Mouse (Mus musculus) limb, embryonic 11.5 days (tissue): ENCODE results near the gene Egfr. TPM values are rescaled to one million over a fixed set of nuclear protein-coding genes. Genes with fewer than 3 reads are reported as not detected.
A peak's percentile ranks its signal among the peaks of the same experiment; 100 is the strongest.

Experiments
- ATAC-seq: fragments of 200-750 bp; cut with Nextera tagmentation; 2 replicates; pipeline ENCODE4 v1.8.0; 2017; ENCODE audit warnings: low read depth; ENCODE audit not compliant: insufficient number of reproducible peaks, low FRiP score, low TSS enrichment
- DNase-seq: peaks from one replicate; pipeline ENCODE4 v3.0.0-alpha.2; 2015; ENCODE audit warnings: low spot score
- H3K27ac ChIP-seq: fragments of 300-500 bp; sonication (generic); replicated peaks from 2 replicates; pipeline ENCODE4 v1.5.1; 2014; ENCODE audit warnings: low read depth, mild to moderate bottlenecking, low read length
- H3K27me3 ChIP-seq: fragments of 300-500 bp; sonication (generic); 2 replicates; pipeline ENCODE4 v1.6.1; 2014; ENCODE audit warnings: mild to moderate bottlenecking, low read length, mixed read lengths; ENCODE audit not compliant: control insufficient read depth, insufficient read depth
- H3K36me3 ChIP-seq: fragments of 300-500 bp; sonication (generic); 2 replicates; pipeline ENCODE4 v1.6.1; 2014; ENCODE audit warnings: mild to moderate bottlenecking, low read length, moderate library complexity, mixed read lengths; ENCODE audit not compliant: control insufficient read depth, insufficient read depth
- H3K4me1 ChIP-seq: fragments of 300-500 bp; sonication (generic); 2 replicates; pipeline ENCODE4 v1.6.1; 2014; ENCODE audit warnings: low read length, mixed read lengths; ENCODE audit not compliant: control insufficient read depth, insufficient read depth
- H3K4me2 ChIP-seq: fragments of 300-500 bp; sonication (generic); 2 replicates; pipeline ENCODE4 v1.6.1; 2014; ENCODE audit warnings: low read depth, mild to moderate bottlenecking, moderate library complexity; ENCODE audit not compliant: severe bottlenecking
- H3K4me3 ChIP-seq: fragments of 300-500 bp; sonication (generic); 2 replicates; pipeline ENCODE4 v1.5.1; 2014; ENCODE audit warnings: low read depth, low read length
- H3K9ac ChIP-seq: fragments of 300-500 bp; sonication (generic); 2 replicates; pipeline ENCODE4 v1.6.1; 2014; ENCODE audit warnings: mild to moderate bottlenecking, low read length
- H3K9me3 ChIP-seq: fragments of 300-500 bp; sonication (generic); 2 replicates; pipeline ENCODE4 v1.6.1; 2016; ENCODE audit warnings: low read length; ENCODE audit not compliant: control insufficient read depth
- WGBS: fragments of 180-500 bp; shearing (Covaris S2); extraction: QIAGEN DNeasy Blood & Tissue Kit; methylation state at CpG from one replicate; pipeline ENCODE4 v1.1.7; 2014; 5-methylcytosine and 5-hydroxymethylcytosine counted together
- polyA plus RNA-seq: library from polyadenylated mRNA; unstranded; fragments of >200 nt; fragmentation: Nextera tagmentation; extraction: Ambion mirVana; gene quantifications from 2 replicates; pipeline ENCODE4 v1.2.1, GENCODE M21; 2014

The Egfr gene
- 2.6 and 2.7 TPM in 2 replicates for polyA plus RNA-seq

GRCm38 (mm10) chr11:16752007-16752348 lies at the start of gene Egfr:
Egfr (plus strand) TSS chr11:16752203.
- H3K4me1 ChIP-seq: no peaks in the 10 kb centered on the region
- H3K27me3 ChIP-seq: peaks cover 32% of the 10 kb centered on the region
- H3K9ac ChIP-seq: peak within 1 kb of the TSS; percentile 52; the same call in 1 of the 2 replicates
- H3K4me3 ChIP-seq: peak within 1 kb of the TSS; percentile 53
- peak; percentile 80 for ATAC-seq
- no peaks in the 10 kb centered on the region for H3K9me3 ChIP-seq
- no peak for DNase-seq
- WGBS: 0% methylated on average over 21 of the region's 21 CpGs
- peak within 1 kb of the TSS; percentile 92 for H3K4me2 ChIP-seq
- H3K36me3 ChIP-seq: no peaks in the 10 kb centered on the region
- H3K27ac ChIP-seq: no peak within 1 kb of the TSS

GRCm38 (mm10) chr11:16703221-16703620 lies 48.8 kb upstream of the Egfr start:
- ATAC-seq: no peak
- H3K9ac ChIP-seq: no peak overlapping the region
- no peaks in the 10 kb centered on the region for H3K36me3 ChIP-seq
- H3K27ac ChIP-seq: no peak overlapping the region
- no peak for DNase-seq
- WGBS: 92% methylated on average over 3 of the region's 3 CpGs
- H3K27me3 ChIP-seq: no peaks in the 10 kb centered on the region
- no peaks in the 10 kb centered on the region for H3K4me1 ChIP-seq
- no peak overlapping the region for H3K4me2 ChIP-seq
- no peaks in the 10 kb centered on the region for H3K9me3 ChIP-seq
- H3K4me3 ChIP-seq: no peak overlapping the region

GRCm38 (mm10) chr11:16735083-16735644 lies 16.8 kb upstream of the Egfr start:
- no peaks in the 10 kb centered on the region for H3K27me3 ChIP-seq
- WGBS: 54% methylated on average over 1 of the region's 1 CpGs
- ATAC-seq (no peak), DNase-seq (no peak)
- no peaks in the 10 kb centered on the region for H3K9me3 ChIP-seq
- no peaks in the 10 kb centered on the region for H3K36me3 ChIP-seq
- no peak overlapping the region for H3K27ac ChIP-seq
- H3K4me1 ChIP-seq: no peaks in the 10 kb centered on the region
- H3K4me2 ChIP-seq: no peak overlapping the region
- no peak overlapping the region for H3K4me3 ChIP-seq
- no peak overlapping the region for H3K9ac ChIP-seq

- Histone ChIP-seq H3K27ac (no peak overlapping the region), H3K9me3 (no peaks in the 10 kb centered on the region), H3K36me3 (no peaks in the 10 kb centered on the region), H3K27me3 (no peaks in the 10 kb centered on the region), H3K9ac (no peak overlapping the region), H3K4me2 (no peak overlapping the region), H3K4me3 (no peak overlapping the region), H3K4me1 (no peaks in the 10 kb centered on the region)
- ATAC-seq: no peak
- DNase-seq: no peak
- 65% methylated on average over 2 of the region's 2 CpGs for WGBS
Measured at GRCm38 (mm10) chr11:16737323-16737722, 14.7 kb upstream of the Egfr start.

- Histone ChIP-seq H3K27me3 (no peaks in the 10 kb centered on the region), H3K36me3 (no peaks in the 10 kb centered on the region), H3K4me1 (no peaks in the 10 kb centered on the region), H3K9me3 (no peaks in the 10 kb centered on the region), H3K4me2 (no peak overlapping the region), H3K4me3 (no peak overlapping the region), H3K27ac (no peak overlapping the region), H3K9ac (no peak overlapping the region)
- ATAC-seq (no peak), DNase-seq (no peak)
- 71% methylated on average over 2 of the region's 2 CpGs for WGBS
Measured at GRCm38 (mm10) chr11:16738691-16739090, 13.3 kb upstream of the Egfr start.

- H3K9me3 ChIP-seq: no peaks in the 10 kb centered on the region
- H3K27ac ChIP-seq: no peak overlapping the region
- DNase-seq: no peak
- H3K9ac ChIP-seq: no peak overlapping the region
- no peaks in the 10 kb centered on the region for H3K36me3 ChIP-seq
- no peaks in the 10 kb centered on the region for H3K27me3 ChIP-seq
- H3K4me3 ChIP-seq: no peak overlapping the region
- 78% methylated on average over 3 of the region's 3 CpGs for WGBS
- H3K4me2 ChIP-seq: no peak overlapping the region
- H3K4me1 ChIP-seq: no peaks in the 10 kb centered on the region
- ATAC-seq: no peak
Measured at GRCm38 (mm10) chr11:16739155-16739554, 12.8 kb upstream of the Egfr start.

GRCm38 (mm10) chr11:16740691-16741611 lies 11.1 kb upstream of the Egfr start:
- H3K4me3 ChIP-seq: no peak overlapping the region
- DNase-seq: no peak
- no peaks in the 10 kb centered on the region for H3K27me3 ChIP-seq
- no peaks in the 10 kb centered on the region for H3K9me3 ChIP-seq
- no peak overlapping the region for H3K27ac ChIP-seq
- no peaks in the 10 kb centered on the region for H3K4me1 ChIP-seq
- H3K36me3 ChIP-seq: no peaks in the 10 kb centered on the region
- 73% methylated on average over 10 of the region's 10 CpGs for WGBS
- ATAC-seq: no peak
- no peak overlapping the region for H3K9ac ChIP-seq
- no peak overlapping the region for H3K4me2 ChIP-seq

- Histone ChIP-seq H3K36me3 (no peaks in the 10 kb centered on the region), H3K27me3 (no peaks in the 10 kb centered on the region), H3K9me3 (no peaks in the 10 kb centered on the region), H3K27ac (no peak overlapping the region), H3K4me1 (no peaks in the 10 kb centered on the region), H3K4me2 (no peak overlapping the region), H3K9ac (no peak overlapping the region), H3K4me3 (no peak overlapping the region)
- DNase-seq (no peak), ATAC-seq (no peak)
- WGBS: 82% methylated on average over 4 of the region's 4 CpGs
Measured at GRCm38 (mm10) chr11:16742251-16742650, 9.8 kb upstream of the Egfr start.
